Mouse (Mus musculus) megakaryocyte-erythroid progenitor cell, adult 5-6 weeks (primary cell): Measurements from ENCODE around the gene Nlrp6. TPM values are rescaled to one million over a fixed set of nuclear protein-coding genes. Genes with fewer than 3 reads are reported as not detected.
"Not testable (repeated sequence)": the region's sequence is repeated elsewhere in the genome, so short reads cannot be mapped to it uniquely, and the experiment has no call there.

ENCODE experiments used
- ATAC-seq: replicated peaks from 2 replicates; pipeline ENCODE4 v1.8.0; 2016; ENCODE audit warnings: mild to moderate bottlenecking, inconsistent platforms; ENCODE audit not compliant: severe bottlenecking, poor library complexity, low FRiP score, low TSS enrichment
- total RNA-seq, 2 experiments: library from RNA; stranded (forward) in 1 of 2; stranded (reverse) in 1 of 2; fragments of 200-1000, 215-1000 nt in 1 of 2; fragments of >200 nt in 1 of 2; fragmentation: Nextera tagmentation in 1 of 2; gene quantifications; 2 replicates each; pipeline ENCODE4 v1.2.3; 2014 to 2017

The Nlrp6 gene
- total RNA-seq (2014; fragmentation: Nextera tagmentation) (0.52 TPM in 1 of 2 replicates, not detected in the other), total RNA-seq (2017) (not detected in 2 replicates)

DNA sequence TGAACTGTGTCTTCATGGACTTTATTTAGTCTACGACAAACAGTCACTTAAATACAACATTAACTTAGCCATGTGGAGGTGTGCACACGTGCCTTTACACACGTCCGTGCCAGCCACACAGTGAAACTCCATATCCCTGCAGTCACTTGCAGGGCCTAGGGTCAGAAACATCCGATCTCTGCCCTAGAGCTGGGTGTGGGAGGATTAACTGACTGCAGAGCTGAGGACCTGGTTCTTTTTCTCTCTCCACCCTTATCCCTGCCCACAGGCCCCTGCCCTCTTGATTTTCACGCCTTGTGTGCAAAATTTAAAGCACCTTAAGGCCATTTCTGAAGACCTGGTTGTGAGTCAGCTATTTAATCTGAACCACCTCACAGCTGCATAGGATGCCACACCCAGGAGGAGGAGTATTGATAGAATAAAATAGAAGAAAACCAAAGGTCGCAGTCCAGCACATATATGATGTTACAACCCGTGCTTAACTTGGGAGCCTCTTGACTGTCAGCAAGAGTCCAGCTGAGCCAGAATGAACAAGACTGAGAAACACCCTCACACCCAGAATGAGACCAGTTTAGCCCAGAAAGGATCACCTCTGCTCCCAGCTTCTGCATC is at the start of gene Nlrp6:
Gene Nlrp6, plus strand, starts transcription at position 485 of the 612 bp plus-strand sequence.
- no peak for ATAC-seq

DNA sequence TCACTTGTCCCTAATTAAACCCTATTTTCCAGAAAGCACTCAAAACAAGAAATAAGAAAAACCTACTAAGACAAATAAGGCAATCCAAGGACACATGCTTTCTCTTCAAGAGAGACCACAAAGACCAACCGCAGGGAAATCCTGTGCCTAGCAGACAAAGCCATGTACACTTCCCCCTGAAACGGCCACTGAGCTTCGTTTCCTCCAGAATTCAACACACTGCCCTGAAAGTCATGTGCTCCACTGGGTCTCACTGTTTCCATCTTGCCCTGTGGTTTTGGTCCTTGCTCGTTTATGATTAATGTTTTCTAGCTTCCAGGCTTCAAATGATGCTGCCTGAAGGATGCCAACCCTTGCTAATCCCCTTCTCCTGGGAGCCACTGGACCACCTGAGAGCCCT is 46.5 kb upstream of the Nlrp6 start:
- ATAC-seq = no peak

DNA sequence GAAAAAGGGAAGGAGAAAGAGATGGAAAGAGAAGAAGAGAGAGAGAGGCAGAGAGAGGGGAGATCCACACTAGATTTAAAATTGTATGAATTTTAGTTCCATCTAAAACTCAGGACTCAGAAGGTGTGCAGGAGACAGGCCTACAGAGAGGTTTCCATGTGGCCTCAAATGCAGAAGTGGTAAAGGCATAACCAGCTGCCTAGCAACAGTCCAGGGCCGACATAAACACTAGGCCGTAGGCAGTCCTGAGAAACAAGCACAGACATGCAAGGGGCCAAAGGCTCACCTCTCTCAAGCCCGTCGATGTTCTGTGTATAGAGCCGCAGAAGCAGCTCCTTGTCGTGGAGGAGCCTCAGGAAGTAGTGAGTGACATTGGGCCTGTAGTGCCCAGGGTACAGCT is 43.3 kb upstream of the Nlrp6 start:
- no peak for ATAC-seq

DNA sequence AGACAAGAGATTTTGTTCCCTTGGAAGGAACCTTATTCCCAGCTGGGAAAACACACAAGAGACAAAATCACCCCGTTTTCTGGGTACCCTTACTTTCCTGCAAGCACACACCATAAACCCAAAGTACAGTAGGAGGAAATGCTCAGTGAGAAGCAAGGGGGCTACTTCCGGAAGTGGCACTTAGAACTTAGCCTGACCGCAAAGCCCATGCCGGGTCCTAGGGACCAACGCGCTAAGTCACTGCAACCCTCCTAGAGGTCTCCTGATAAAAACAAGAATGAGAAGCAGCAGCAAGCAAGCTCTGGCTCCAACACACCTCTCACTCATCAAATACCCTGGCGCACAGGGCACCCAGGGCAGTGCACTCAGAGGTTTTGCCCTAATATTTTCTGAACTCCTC is 41.3 kb upstream of the Nlrp6 start:
- peak; percentile 38 for ATAC-seq

DNA sequence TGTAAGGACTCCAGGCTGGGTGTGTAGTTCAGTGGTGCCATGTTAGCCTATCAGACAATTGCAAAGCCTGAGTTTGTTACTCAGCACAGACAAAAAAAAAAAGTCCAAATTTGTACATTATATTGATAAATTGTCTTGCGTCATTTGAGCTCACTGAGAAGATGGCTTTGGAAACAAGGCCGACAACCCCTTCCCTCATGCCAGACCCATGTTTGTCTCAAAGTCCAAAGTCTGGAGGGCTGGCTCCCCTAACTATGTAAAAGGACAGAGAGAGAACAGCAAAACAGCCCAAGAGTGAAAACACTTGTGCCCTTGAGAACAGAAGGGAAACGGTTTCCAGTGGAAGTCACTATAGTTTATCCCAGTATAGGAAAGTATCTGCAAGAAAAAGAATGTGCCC is 40.3 kb upstream of the Nlrp6 start:
- no peak for ATAC-seq

DNA sequence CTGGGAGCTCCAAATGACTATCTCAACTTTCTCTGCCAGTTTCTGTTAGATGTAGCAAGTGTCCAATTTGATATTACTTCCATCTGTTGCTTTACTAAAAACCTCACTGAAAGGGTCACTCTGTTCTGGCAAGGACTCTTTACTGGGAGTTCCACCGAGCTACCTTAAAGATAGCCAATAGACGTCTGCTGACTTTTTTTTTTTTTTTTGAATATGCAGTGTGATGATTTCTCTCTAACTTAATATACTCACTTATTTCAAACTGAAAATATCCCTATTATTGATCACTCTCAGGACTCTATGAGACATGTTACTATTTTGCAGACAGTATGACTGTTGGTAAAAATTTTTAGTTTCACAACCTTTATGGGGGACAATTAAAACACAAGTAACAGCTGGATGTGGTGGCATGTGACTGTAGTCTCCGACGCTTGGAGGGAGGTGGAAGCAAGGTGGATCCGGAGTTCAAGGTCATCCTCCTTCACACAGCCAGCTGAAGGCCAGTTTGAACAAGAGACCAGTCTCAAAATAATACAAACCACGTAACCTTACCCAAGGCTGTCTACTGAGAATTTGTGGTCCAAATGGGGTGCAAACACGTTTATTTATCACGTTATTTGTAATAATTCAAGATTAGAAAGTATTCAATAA is 39.7 kb upstream of the Nlrp6 start:
- ATAC-seq = 0 out of 2 replicates have a peak, but pooled peaks have one; percentile 16

DNA sequence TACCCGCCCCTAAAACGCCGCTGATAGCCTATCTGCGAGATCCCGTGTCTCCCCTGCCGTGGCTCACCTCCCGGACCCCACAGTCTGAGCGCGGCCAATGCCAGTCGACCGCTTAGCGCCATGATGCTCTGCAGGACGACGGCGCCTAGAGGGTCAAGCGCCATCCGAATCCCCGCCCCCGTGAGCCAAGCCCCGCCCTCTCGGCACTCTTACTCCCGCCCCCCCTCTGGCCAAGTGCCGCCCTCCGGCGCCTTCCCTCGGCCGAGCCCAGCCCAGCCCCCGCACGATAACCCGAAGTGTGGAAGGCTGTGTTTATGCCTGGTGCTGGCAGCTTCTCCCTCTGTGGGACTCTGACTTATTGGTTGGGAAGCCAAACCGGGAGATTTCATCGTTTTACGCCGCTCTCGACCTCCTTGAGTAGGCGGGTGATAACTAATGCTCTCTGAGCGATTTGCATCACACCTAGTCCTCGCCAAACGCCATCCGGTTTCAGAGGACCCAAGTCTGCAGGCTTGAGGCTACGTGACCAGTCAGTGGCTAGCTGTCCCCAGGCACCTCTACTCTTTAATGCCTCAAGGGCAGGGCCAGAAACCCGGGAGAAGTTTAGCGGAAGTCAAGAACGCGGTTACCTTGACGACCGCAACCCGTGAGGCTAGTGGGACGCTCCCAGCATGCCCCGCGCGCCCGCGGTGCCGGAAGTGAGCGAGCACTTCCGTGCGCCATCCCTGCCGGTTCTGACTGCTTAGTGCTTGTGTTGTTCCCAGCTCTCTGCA is 38.8 kb upstream of the Nlrp6 start, which contains the start of the genes Psmd13 and Sirt3:
Gene Psmd13, plus strand, starts transcription at position 273 of the 773 bp plus-strand sequence.
Gene Sirt3, minus strand, starts transcription at position 614 of the 773 bp plus-strand sequence.
- peak; percentile 85 for ATAC-seq

DNA sequence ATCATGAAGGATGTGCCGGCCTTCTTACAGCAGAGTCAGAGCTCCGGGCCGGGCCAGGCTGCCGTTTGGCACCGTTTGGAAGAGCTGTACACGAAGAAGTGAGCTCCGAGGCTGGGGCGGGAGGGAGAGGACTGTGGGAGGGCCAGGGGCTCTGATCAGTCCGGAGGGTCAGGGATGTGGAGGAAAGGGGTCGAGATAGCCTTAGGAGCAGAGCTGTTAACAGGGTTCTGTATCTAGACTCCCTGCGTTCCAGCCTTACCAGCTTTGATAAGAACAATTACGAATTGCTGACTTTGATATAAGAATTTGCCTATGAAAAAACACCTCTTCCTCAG is 38.3 kb upstream of the Nlrp6 start:
- no peak; the same call in 1 of the 2 replicates for ATAC-seq

DNA sequence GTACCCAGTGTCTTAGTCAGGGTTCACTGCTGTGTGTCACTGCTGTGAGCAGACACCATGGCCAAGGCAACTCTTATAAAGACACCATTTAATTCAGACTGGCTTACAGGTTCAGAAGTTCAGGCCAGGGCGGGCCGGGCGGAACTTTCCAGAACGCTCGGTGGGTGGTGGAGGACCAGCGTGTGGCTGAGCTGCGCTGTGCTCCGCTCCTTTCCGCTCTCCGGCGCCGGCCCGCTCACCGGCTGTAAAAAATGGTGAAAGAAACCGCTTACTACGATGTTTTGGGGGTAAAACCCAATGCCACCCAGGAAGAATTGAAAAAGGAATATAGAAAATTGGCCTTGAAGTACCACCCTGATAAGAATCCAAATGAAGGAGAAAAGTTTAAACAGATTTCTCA is 30.1 kb upstream of the Nlrp6 start:
- not testable (repeated sequence) for ATAC-seq

DNA sequence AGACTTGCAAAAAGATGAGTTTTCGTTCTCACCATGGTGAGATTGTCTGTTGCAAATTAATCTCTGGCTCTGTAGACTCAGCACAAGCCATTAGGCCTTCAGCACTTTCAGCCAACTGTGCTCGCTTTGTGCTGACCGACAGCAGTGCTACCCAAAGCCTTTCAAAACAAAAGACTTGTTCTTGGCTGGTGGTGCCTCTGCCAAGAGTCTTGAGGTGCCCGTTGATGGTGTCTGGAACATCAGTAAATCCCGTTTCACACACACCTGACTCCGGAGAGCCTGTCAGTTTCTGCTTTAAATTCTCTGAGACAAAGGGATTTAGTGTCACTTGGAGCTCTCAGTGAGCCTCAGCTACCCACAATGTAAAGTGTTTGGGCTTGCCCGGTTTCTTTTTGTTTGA is 26.7 kb upstream of the Nlrp6 start:
- ATAC-seq = no peak

DNA sequence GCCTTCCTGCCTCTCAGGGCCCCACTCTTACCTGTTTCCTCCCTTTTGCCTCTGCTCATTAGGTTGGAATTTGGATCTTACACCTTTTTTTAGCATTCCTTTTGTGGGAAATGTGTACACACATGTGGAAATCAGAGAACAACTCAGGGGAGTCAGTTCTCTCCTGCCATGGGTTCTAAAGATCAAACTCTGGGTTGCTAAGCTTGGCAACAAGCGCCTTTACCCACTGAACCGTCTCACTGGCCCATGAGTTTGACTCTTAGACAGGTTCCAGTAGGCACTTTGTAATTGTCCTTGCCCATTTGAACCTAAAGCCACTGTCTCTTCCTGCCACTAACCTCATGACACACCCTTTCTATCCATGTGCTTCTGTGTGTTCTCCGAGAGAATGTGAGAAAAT is 26.1 kb upstream of the Nlrp6 start:
- ATAC-seq = no peak

DNA sequence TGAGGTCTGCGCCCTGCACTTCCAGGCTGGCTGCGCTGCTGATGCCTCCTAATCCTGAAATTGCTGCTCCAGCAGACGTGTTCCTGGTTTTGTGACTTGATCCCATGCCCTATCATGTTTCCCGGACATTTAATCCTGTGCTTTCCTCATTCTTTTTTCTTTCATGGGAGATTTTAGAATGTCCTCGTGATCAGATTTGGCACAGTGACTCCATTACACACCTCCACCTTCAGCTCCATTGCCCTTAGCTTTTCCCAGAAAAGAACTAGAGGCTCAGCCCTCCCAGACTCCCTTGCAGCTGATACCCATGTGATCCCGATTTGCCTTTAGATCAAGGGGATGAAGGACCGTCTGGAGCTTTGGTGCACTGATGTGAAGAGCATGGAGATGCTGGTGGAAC is 22.8 kb upstream of the Nlrp6 start:
- ATAC-seq = no peak

DNA sequence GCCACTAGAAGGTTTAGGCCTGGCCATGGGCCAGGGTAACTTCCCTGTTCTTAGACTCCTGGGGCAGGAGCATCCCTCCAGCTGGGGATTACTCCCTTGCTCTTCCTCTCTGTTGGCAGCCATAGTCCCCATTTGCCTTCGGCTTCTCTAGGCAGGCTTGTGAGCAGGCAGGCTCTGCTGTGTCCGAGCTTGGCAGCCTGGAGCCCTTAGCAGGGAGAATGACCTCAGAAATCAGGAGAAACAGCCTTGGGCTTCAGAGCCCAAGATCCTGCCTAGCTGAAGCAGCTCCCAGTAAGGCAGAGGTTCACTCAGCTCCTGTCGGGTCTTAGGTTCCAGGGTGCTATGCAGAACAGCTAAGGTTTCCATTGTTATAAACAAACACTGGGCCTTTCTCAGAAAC is 21.6 kb upstream of the Nlrp6 start:
- no peak for ATAC-seq

DNA sequence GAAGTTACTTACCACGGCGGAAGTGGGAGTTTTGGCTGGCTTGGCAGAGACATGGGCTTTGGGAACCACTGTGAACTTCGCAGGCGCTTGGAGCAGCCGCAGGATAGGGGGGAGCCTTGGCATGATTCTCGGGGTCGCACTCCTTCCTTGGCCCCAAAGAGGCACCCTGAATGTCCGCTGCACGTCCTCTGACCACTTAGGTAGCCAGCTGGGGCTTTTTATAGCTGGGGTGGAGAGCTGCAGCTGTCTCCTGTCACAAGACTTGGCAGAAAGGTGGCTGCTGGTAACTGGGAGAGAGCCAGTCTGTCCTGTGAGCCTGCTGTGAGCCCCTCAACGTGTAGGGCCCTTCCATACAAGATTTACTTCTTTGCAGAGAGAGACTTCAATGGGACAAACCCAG is 20.5 kb upstream of the Nlrp6 start, which contains the start of gene Cox8b:
Gene Cox8b, minus strand, starts transcription at position 227 of the 400 bp plus-strand sequence.
- ATAC-seq = no peak

DNA sequence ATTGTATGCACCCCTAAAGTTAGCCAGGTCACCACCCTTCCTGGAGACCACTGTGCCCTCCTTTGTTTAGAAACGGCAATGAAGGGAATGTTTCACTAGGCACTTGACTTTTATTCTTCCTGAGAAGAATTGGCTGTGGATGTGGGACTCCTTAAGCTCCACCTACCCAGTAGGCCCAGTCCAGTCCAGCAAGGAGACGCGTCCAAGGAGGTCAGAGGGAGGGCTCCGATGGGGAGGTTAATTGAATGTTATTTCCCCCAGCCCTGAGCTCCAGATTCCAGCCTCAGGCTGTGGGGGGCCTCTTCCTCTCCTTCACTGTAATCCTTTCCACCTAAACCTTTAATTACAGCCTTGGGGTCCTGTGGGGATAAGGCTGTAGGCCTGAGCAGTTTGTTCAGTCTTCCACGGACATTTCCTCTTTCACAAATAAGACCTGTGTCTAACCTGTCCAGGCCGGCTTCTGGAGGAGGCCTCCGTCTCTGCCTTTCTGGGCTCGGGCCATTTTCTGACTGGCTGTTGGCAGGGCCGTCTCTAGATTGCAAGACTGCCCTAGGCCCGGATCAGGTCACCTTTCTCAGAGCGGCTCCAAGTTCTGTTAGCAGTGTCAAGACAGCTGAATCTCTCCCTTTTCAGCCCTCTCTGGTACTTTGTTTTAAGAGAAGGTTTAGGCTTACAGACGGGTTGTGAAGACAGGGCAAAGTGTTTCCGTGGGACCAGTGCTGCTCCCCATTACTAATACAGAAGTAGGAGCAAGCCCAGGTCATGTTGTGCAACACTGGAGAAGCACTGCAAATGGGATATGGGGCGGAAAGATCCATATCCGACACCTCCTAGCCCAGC is 18.4 kb upstream of the Nlrp6 start:
- no peak for ATAC-seq

DNA sequence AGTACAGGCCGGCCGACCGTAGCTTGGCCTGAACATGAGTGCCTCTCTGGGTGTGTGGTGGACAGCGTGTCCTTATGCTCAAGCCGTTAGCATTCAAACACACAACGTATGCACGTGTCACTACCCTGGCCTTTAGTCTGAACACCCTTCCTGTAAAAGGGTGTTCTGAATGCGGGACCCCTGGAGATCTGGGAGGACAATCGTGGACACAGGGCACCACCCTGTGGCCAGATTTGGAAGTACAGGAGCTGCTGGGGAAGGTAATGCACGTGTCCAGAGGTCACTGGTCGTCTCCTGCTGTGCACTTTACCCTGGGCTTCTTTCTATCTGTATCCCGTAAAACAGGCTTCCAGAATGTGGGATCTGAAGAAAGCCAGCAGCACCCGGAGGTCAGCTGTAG is 17.5 kb upstream of the Nlrp6 start:
- ATAC-seq = peak; percentile 63

DNA sequence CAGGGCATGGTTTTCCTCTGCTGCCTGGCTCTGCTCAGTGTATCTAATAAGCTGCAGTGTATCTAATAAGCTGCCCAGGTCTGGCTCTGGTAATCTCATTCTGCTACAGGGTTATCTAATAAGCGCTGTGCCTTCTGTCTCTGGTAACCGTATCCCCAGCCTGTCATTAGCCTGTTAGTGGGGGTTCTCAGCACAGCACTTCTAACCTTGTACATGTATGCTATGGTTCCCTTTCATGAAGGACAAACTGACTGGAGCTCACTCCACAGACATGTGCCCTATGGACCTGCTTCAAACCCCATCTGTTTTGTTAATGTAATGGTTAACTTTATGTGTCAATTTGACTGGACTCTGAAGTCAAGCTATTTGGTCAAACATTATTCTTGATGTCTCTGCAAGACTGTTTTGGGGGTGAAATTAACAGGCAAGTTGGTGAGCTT is 15.0 kb upstream of the Nlrp6 start:
- ATAC-seq = peak; percentile 70

DNA sequence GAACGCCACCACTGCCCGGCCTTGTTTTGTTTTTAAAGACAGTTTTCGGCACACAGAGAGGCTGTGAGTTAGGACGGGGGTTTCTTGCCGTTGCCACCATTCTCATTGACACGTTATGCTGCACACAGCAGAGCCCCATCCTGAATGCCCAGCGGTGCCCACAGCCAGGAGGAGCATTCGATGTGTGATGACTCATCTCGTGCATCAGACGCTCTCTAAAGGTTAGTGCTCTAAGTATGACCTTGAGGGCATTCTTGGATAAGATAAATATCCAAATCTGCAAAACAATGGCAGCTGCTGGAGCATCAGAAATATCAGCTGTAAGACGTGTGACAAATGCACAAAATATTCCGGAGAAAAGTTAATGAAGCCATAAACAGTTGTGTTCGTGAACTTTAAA is 13.6 kb upstream of the Nlrp6 start:
- no peak for ATAC-seq

DNA sequence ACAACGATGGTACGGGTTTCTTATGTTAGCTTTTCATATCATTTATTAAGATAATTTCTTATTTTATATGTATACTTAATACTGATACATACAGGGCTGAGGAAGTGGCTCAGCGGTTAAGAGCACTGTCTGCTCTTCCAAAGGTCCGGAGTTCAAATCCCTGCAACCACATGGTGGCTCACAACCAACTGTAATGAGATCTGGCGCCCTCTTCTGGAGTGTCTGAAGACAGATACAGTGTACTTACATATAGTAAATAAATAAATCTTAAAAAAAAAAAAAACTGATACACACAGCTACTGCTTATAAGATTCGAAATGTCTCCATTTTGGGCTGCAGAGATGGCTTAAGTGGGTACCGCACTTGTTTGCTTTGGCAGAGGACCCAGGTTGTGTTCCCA is 13.0 kb upstream of the Nlrp6 start:
- no peak for ATAC-seq

DNA sequence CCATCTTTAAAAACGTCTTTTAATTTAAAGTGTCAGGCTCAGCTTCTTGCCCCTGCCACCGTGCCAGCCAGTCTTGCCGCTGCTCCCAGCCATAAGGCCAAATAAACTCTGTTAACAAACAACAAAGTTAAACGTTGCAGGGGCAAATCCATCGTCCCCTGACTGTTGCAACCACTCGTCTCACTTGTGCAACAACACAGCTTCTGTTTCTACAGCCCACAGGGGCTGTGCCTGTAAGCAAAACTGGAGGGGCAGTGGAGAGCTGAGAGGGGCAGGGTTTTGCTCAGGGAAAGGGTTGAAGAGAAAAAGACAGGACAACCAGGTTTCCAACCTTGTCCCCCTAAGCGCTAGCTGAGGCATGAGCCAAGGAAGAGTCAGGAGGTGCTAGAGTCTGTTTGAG is 12.5 kb upstream of the Nlrp6 start:
- peak; percentile 2; the same call in 1 of the 2 replicates for ATAC-seq
